Mouse (Mus musculus) erythroblast, embryonic 14.5 days (primary cell): ENCODE measurements around the gene H1foo. TPM values are rescaled to one million over a fixed set of nuclear protein-coding genes. Genes with fewer than 3 reads are reported as not detected.

Experiments
- H3K27me3 ChIP-seq: 2 replicates; pipeline ENCODE4 v1.6.1; 2012; ENCODE audit warnings: inconsistent platforms; ENCODE audit not compliant: control insufficient read depth
- H3K36me3 ChIP-seq: 2 replicates; pipeline ENCODE4 v1.6.1; 2012; ENCODE audit warnings: mild to moderate bottlenecking, inconsistent platforms; ENCODE audit not compliant: control insufficient read depth
- H3K4me1 ChIP-seq: 2 replicates; pipeline ENCODE4 v1.6.1; 2012; ENCODE audit warnings: inconsistent platforms; ENCODE audit not compliant: control insufficient read depth
- H3K4me3 ChIP-seq: replicated peaks from 2 replicates; pipeline ENCODE3; 2012; ENCODE audit warnings: moderate library complexity, mild to moderate bottlenecking, inconsistent platforms
- H3K9me3 ChIP-seq: 2 replicates; pipeline ENCODE4 v1.6.1; 2012; ENCODE audit warnings: low read length, inconsistent platforms, mixed read lengths; ENCODE audit not compliant: control insufficient read depth
- GATA1 ChIP-seq: IDR thresholded peaks from 2 replicates; pipeline ENCODE4 v1.6.1; 2012; ENCODE audit warnings: low read length, inconsistent platforms, mixed read lengths
- TAL1 ChIP-seq: IDR thresholded peaks from 3 replicates; pipeline ENCODE4 v1.6.1; 2012; ENCODE audit warnings: low read length, inconsistent platforms, mixed read lengths
- polyA plus RNA-seq: library from polyadenylated mRNA; stranded (reverse); fragments of >175 nt; gene quantifications from 2 replicates; pipeline ENCODE4 v1.2.3, GENCODE M21; 2012

H1foo gene
- polyA plus RNA-seq, 1 experiment = not detected

DNA sequence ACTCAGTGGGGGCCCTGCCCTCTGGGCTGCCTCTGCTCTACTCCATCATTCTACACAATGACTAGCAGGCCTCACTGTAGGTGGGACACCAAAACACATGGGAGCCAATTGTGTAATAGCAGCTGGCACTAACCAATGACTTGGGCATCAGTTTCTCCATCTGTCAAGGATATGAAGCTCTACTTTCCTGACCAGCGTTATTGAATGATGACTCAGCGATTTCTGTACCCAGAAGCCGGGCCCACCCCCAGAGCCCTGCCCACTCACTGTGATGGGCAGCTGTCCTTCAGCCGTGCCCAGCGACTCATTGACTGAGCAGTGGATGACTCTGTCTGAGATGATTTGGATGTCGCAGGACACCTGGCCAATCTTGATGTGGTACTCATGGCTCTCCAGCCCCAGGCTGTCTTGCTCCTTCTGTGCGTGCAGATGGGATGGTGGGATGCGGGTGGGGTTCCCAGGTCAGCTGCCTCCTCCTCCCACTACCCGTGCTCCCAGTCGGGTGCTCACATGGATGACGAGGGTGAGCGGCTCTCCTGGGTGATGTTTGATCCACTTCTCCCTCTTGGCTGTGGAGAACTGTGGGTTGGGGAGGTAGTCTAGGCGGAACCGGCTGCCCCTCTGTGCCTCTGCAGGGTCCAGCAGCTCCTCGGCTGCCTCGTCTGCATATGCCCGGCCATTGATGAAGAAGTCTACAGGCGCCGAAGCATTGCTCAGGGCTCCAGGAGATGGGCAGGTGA lies 21.7 kb downstream of the H1foo start:
- no peaks in the 10 kb centered on the region for H3K27me3 ChIP-seq
- H3K36me3 ChIP-seq = no peaks in the 10 kb centered on the region

DNA sequence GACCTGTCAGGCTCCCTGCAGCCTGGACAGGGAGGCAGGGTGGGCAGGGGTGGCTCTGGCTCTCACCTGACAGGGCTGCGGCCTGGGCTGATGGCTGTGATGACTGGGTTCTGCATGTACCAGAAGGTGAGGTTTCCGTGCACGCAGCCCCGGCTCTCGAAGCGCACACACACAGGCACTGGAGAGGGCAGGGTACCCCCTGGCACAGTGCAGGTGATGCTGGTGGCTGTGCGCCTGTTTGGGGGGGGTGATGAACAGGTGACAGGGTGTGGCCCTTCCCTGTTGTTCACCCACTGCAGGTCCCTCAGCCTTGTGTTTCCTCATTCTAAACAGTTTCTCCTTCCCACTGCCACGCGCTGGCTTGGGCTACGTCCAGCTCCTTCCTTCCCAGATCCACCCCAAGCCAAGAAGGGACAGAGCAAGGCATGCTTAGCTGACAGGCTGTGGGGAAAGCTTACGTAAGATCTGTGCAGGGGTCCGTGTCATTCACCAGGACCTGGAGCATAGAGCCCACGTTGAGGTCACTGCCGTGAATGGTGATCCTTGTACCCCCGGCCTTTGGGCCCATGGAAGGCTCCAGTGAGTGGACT lies 22.6 kb downstream of the H1foo start:
- Histone ChIP-seq H3K4me3 (no peak overlapping the region), H3K36me3 (no peaks in the 10 kb centered on the region)

More for the DNA sequence above, 21.7 kb downstream of the H1foo start:
- no peaks in the 10 kb centered on the region for H3K4me1 ChIP-seq
- TF ChIP-seq TAL1 (no peak), GATA1 (no peak)
- H3K9me3 ChIP-seq = no peaks in the 10 kb centered on the region
- H3K4me3 ChIP-seq = no peak overlapping the region

DNA sequence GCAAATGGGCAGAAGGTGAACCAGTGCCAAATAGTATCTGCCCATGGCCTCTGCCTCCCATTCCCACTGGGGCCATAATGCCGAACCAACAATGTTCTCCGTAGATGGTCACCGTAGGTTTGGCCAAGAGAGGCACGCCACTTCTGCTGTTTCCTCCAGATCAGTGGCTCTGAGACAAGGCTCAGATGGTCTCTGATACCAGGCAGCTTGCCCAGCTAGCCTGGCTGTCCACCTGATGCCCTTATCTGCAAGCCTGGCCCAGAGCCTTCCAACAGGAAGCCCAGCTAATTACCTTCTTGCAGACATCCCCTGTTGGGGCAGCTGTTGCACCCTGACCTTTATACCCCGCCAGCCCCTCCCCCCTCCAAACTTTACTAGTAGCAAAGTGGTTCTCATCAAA lies 23.3 kb downstream of the H1foo start:
- H3K4me3 ChIP-seq = no peak overlapping the region
- TF ChIP-seq TAL1 = no peak
- no peak for TF ChIP-seq GATA1
- H3K9me3 ChIP-seq = no peaks in the 10 kb centered on the region
- no peaks in the 10 kb centered on the region for H3K36me3 ChIP-seq
- H3K27me3 ChIP-seq = no peaks in the 10 kb centered on the region
- H3K4me1 ChIP-seq = no peaks in the 10 kb centered on the region

More for the DNA sequence above, 22.6 kb downstream of the H1foo start:
- no peak for TF ChIP-seq GATA1
- no peak for TF ChIP-seq TAL1
- Histone ChIP-seq H3K27me3 (no peaks in the 10 kb centered on the region), H3K9me3 (no peaks in the 10 kb centered on the region), H3K4me1 (no peaks in the 10 kb centered on the region)

DNA sequence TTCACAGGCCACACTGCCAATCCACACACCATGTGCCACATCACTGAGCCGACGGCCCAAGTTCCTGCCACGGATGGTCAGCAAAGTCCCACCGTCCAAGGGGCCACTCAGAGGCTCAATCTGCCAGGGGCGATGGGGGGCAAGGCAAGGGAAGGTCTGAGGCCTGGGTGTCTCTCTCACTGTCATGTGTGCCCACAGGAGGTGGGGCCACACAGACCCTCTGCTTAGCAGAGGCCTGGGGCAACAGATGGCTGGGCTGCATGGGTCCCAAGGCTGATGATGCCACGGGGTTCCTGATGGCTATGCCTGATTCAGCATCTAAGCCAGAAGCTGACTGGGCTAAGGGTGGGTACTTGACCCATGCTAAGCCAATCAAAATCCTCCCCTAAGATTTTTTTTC lies 24.0 kb downstream of the H1foo start:
- no peak for TF ChIP-seq TAL1
- TF ChIP-seq GATA1 = no peak
- Histone ChIP-seq H3K27me3 (no peaks in the 10 kb centered on the region), H3K4me3 (no peak overlapping the region), H3K4me1 (no peaks in the 10 kb centered on the region), H3K9me3 (no peaks in the 10 kb centered on the region), H3K36me3 (no peaks in the 10 kb centered on the region)

DNA sequence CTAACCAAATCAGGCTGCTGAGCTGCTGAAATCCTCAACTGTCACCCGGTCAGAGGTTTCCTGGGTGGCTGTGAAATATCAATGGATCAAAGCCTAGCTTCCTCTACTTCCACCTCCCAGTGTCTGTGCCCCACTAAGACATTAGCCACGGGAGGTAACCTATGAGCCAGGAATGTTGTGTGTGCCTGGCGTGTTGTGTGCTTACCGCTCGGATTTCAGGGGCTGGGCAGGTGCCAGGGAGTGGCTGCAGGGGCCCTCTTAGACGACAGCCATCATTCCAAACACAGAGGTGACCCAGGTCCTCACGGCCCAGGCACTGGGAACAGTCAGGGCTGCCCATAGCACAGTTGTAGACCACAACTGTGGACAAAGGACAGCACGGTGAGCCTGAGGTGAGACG lies 24.4 kb downstream of the H1foo start:
- no peak for TF ChIP-seq GATA1
- TF ChIP-seq TAL1 = no peak
- no peaks in the 10 kb centered on the region for H3K4me1 ChIP-seq
- no peaks in the 10 kb centered on the region for H3K9me3 ChIP-seq
- H3K27me3 ChIP-seq = no peaks in the 10 kb centered on the region
- no peak overlapping the region for H3K4me3 ChIP-seq
- no peaks in the 10 kb centered on the region for H3K36me3 ChIP-seq

DNA sequence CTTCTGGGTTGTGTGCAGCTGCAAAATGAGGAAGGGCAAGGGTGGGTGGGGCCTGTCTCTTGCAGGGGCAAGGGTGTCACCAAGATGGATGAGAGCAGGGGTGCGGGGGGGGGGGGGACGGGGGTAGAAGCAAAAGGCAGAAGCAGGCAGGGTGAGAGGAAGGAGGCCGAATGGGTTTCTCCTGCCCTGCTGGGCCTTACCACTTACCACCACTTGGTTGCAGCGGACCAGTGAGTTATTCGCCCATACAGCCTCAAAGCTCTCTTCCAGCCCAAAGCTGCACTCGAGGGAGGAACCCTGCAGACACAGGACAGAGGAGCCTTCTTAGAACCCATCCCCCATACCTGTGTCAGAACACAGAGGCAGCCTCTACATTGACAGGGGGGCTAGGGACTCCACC lies 25.2 kb downstream of the H1foo start:
- Histone ChIP-seq H3K4me1 (no peaks in the 10 kb centered on the region), H3K36me3 (no peaks in the 10 kb centered on the region), H3K9me3 (no peaks in the 10 kb centered on the region), H3K4me3 (no peak overlapping the region), H3K27me3 (no peaks in the 10 kb centered on the region)
- TF ChIP-seq TAL1 (no peak), GATA1 (no peak)

DNA sequence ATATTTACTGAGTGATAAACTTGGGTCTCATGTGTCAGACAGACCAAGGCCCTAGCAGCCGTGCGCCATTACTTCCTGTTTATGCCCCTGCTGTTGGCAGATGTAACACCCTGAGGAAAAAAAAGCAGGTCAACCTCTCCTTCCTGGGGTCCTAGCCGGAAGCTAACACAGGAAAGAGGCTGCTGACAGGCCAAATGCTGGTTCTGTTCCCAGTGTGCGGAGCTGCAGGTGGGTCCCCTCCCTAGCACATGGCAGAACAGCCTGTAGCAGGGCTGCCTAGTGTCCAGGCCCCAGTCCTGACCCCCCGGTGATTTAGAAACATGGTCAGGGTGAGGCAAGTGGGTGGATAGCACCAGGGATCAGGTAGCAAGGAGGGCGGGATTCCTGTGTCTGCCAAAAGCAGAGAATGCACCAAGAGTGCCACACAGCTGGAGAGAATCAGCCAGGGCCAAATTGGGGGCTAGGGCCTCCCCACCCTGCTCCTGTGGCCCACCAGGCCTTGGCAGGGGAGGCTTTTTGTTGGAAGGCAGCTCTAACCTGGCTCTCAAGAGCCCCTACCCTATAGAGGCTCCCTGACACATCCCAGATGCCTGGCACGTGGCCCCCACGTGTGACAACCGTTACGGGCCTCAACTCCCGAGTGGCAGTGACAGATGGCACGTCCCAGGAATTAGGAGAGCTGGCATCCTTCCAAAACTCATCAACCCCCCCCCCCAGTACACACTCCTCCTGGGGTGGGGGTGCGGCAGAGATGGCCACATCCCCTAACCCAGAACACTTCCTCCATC lies 26.7 kb downstream of the H1foo start:
- no peak overlapping the region for H3K4me3 ChIP-seq
- no peaks in the 10 kb centered on the region for H3K27me3 ChIP-seq
- H3K36me3 ChIP-seq = no peaks in the 10 kb centered on the region
- H3K4me1 ChIP-seq = no peaks in the 10 kb centered on the region
- TF ChIP-seq GATA1 (no peak), TAL1 (no peak)
- H3K9me3 ChIP-seq = no peaks in the 10 kb centered on the region

DNA sequence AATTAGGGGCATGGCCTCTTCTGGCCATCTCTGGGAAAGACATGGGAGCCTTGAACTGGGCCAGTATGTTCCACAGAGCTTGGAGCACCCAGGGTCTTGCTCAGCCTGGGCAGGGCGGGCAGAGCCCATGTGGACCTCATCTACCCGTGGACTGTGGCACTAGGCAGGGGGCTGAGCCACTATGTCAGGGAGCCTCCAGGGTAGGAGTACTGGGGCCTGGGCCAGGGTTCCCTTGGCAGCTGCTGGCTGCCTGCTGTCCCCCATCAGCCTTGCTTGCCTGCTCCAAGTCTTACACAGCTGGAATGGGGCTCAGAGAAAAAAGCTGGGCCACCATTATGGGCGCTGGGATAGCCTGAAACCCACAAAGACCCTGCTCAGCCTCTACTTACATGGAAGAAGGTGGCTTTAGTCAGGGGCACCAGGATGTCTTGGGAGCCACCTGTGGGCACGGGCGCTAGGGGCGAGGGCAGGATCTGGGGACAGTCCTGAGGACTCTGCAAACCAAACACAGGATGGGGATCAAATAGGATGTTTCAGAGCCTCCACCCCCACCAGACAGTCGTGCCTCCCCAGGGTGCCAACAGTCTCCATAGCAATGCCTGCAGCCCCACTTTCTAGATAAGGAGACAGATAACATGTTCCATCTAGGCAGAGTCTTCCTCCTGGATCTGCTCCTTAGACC lies 27.5 kb downstream of the H1foo start:
- Histone ChIP-seq H3K9me3 (no peaks in the 10 kb centered on the region), H3K27me3 (no peaks in the 10 kb centered on the region), H3K4me3 (no peak overlapping the region), H3K36me3 (no peaks in the 10 kb centered on the region), H3K4me1 (no peaks in the 10 kb centered on the region)
- TF ChIP-seq GATA1 (no peak), TAL1 (no peak)
